Mouse (Mus musculus) bone marrow, adult 2 months (tissue): ENCODE results near the gene Cd200.

ENCODE experiments used
- CTCF ChIP-seq: fragments of 200-500 bp; IDR thresholded peaks from 2 replicates; pipeline ENCODE4 v1.5.1; 2011; ENCODE audit warnings: low read length, control low read depth; ENCODE audit not compliant: control insufficient read depth, insufficient read depth
- POLR2A ChIP-seq: fragments of 200-500 bp; IDR thresholded peaks from 2 replicates; pipeline ENCODE4 v1.6.1; 2011; ENCODE audit warnings: low read depth, mild to moderate bottlenecking, control low read depth, low read length, borderline replicate concordance; ENCODE audit not compliant: control insufficient read depth

GRCm38 (mm10) chr16:45378147-45378943, 30.5 kb downstream of the Cd200 start:
- TF ChIP-seq CTCF: no peak
- TF ChIP-seq POLR2A: no peak
